Mouse (Mus musculus): ENCODE results near the gene Ptgr1.

Ptgr1 gene

DNA sequence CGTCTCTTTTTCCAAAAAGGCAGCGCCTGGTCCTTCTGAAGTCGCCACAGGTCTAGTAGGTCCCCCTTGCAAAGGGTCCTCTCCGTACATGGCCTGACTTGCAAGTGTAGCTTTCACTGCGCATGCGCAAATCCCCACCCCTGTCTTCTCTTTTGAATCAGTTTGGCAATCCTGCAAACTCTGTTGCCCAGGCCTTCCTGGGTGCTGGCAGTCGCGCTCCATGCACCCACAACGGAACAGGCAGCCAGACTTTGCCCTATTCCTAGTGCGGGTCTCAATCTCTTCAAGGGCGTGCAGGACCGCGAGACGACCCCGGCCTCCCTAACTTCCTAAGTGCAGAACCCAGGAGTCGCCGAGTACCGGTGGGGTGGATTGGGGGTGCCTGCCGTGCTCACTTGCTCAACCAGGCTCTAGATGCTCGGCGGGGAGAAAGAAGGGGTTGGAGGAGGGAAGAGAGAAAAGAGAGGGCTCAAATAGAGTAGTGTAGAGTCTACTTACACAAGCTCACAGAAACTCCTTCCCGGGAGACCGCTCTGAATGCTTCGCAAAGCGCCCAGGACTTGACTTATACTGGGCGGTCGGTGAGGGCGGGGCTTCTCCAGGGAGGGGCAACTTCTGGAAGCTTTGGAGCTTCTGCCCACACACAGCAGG, at the start of gene Ptgr1:
Ptgr1 (minus strand) TSS at position 580 of the 651 bp plus-strand sequence.
- DNase-seq (ENCODE audit: low spot score in 2 of 2) = peak; percentile 69 to 84

DNA sequence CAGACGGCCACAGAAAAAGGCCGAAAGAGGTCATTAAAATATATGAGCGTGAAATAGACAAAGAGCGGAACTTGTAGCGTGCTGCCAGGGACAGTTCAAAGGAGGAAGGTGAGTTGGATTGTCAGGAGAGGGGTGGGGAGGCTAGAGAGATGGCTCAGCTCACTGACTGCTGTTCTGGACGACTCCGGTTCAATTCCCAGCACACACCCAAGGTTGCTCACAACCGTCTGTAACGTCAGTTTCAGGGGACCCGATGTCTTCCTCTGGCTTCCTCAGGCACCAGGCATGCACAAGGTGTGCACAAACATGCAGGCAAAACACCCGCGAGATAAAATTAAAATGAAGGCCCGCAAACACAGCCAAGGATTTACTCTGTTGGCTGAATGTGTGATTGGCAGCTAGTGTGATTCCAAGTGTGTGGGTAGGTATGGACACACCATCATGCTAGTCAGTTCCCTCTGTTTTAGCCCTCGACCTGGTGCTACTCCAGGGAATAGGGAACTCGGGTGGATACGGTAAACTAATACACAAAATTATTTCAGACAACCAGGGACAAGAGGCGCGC, 48.9 kb upstream of the Ptgr1 start:
- DNase-seq (ENCODE audit: low spot score in 2 of 2) = no peak

DNA sequence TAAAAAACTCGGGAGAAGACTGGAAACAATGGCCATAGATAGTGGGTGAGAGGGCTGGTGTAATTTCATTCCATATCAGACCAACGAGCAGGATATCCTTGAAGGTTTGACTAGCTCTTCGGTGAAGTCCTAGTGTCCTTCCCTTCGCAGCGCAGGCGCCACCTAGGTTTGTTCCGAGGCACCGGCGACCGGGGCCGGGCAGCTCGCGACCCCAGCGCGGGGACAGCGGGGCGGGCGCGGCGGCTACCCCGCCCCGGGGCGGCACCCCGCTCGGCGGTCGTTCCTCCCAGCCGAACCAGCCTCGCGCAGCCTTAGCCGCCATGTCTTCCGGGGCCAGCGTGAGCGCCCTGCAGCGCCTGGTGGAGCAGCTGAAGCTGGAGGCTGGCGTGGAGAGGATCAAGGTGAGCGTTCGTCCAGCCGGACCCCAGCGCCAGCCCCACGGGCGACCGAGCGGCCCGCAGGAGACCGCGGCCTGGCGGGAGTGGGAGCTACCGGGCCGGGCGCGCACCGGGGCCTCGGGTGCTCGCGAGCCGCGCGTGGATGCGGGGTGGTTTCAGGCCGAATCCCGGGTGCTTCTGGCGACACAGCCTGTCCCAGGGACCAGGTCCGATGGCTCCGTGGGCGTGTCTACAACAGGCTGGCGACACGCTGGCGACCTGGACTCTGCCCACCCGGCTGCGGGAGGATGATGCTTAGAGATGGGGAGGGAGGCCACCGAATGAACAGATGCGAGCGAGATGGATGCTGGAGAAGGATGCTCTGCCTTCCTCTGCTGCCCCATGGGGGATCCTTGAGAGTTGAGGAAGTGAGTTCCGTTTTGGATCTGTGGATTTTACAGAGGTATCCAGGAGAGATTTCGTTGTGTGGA, 48.2 kb upstream of the Ptgr1 start, which contains the start of gene Gng10:
Gng10 (plus strand) TSS at position 171 of the 868 bp plus-strand sequence.
- DNase-seq (ENCODE audit: low spot score in 2 of 2) = peak; percentile 42 to 57

DNA sequence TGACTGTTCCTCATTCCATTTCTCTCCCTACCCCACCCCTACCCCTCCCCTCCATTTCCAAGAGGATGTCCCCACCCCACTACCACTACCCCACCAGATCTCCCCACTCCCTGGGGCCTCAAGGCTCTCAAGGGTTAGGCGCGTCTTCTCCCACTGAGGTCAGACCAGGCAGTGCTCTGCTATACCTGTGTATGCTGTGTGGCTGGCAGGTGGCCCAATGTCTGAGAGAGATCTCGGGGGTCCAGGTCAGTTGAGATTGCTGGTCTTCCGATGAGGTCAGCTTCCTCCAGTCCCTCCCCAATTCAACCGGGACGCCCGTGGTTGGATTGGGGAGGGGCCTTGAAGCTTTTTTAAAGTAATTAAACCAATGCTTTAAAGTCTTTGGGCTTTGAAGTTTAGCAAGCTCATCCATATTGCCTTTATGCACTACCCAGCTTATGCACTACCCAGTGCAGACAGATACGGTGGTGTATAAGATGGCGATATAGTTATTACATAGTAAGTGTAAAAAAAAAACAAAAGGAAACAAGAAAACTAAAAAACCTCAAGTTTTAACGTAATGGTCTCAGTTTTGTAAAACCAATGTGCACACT, 47.5 kb upstream of the Ptgr1 start:
- no peak for DNase-seq (ENCODE audit: low spot score in 2 of 2)

DNA sequence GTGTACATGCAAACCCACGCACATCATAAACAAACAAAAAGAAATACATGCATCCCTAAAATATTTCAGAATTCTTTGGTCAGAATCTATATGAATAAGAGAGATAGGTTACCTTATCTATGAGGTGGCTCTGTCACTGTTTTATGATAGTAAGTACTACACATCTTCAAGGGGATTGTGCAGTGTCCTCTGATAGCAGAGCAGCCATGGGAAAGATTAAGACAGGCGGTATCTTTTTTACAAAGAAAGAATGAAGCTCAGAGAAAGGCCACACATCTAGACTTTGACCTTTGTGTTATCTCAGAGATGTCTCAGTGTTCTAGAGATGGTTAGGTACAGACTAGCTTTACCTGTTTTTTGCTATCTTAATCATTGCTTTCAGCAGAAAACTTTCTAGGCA, 30.0 kb upstream of the Ptgr1 start:
- no peak for DNase-seq (ENCODE audit: low spot score in 2 of 2)

DNA sequence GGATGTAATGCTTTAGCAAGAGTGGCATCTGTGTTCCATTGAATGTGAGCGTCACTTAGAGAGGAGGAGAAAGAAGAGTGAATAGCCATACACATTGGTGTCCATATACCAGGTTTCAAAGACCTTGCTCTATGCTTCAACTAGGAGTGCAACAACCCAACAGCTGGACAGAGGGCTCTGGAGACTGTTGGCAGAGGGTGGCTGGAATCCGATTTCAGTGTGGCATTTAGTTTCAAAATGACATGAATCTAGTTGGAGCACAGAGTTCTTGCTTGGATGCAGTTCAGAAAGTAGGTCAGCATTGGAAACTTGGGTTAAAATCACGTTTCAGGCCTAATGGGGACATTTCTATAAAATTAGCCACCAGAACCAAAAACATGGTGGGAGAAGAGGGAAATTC, 28.3 kb upstream of the Ptgr1 start:
- no peak for DNase-seq (ENCODE audit: low spot score in 2 of 2)

DNA sequence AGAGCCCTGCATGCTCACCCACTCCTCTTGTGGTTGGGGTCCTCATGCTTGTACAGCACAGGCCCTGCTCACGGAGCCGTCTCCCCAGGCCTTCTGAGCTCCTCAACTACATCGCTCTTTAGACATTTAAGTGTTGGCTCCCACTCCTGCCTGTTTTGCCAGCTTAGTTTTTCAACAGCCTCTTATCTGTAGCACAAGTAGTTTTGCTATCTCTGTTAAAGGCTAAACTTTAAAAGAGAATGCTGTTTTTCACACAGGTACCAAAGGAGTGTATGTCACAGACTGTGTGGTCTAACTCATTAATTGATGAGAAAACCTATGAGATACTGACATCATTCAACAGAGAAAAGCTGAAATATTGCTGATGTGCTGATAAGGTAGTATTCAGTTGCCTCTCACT, 24.5 kb upstream of the Ptgr1 start:
- no peak for DNase-seq (ENCODE audit: low spot score in 2 of 2)

DNA sequence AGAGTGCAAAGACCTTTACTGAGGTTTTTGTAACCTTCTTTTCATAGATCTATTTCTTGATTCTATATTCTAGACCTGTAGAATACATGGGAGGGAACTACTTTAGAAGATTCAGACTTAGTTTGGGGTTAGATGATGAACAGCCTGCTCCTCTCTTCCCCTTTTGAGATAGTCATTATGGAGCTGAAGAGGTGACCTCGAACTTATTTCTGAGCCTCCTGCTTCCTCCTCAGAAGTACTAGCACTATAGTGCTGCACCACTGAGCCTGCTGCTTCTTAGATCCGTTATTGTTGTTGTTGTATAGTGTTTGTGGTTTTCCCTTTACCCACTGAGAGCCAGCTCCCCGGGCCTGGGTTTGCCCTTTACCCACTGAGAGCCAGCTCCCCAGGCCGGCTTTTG, 22.8 kb upstream of the Ptgr1 start:
- DNase-seq (ENCODE audit: low spot score in 2 of 2) = no peak

DNA sequence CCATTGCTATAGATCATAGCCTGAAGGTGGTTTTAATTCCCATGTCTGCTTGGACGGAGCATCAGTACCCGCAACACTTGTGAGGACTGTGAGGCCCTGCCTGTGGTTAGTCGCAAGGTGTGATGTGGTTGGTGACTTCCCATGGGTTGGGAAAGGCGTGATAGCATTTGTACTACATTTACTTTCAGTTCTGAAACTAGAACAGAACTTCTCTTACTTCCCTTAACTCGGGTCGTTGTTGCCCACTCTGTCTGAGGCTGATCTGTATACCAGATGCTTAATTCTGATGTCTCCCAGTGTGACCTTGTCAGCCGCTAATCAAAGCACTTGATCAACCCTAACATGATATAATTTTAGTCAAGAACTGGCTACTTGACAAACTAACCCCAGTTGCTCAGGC, 22.3 kb upstream of the Ptgr1 start:
- no peak for DNase-seq (ENCODE audit: low spot score in 2 of 2)

DNA sequence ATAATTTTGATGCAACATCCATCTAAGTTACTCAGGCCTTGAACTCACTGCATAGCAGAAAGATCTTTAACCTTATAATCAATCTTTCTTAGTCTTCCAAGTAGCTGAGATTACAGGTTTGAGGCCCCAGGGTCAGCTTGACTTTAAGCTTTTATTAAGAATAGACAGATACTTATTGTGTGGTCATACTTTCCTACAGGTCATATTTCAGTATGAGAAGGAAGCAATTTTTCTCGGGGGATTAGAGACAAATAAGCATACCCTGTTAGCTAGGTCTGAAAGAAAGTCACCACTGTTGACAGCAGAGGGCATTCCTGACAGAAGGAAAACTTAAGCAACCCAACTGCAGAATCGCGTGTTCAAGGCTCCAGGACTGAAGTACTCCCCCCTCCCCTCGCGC, 21.1 kb upstream of the Ptgr1 start:
- no peak for DNase-seq (ENCODE audit: low spot score in 2 of 2)

DNA sequence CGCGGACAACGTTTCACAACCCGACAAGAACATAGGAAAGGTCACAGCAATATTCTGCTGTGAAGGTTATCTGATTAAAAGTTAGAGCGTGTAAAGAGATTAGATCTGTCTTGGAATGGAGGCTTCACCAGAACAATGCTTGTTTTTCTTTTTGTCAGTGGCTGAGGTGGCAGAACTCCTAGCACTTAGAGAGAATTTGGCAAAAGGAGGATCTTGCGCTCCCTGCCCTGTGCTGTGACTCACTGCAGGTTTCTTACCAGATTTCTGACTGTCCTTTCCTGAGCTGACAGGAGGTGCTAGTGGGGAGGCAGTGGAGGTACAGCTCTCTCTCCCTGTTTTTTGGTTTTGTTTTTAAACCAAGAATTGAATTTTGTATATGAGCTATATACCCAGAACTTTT, 20.1 kb upstream of the Ptgr1 start:
- DNase-seq (ENCODE audit: low spot score in 2 of 2) = no peak

DNA sequence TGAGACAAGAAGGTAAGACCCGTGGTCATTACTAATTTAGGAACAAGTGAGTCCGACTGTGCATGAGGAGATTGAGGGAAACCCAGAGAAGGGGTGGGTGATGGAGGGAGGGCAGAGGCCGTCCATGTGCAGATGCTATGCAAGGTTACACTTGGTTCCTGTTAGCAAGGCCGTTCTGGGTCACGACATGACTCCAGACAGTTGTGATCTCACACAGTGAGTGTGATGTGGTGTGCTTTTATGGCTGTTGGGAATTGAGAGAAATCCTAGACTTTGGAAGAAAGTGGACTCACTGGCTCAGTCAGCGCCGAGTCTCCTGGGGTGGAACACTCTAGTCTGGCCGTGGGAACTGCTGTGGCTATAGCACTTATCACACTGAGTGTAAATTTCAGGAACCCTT, 19.3 kb upstream of the Ptgr1 start:
- DNase-seq (ENCODE audit: low spot score in 2 of 2) = no peak

DNA sequence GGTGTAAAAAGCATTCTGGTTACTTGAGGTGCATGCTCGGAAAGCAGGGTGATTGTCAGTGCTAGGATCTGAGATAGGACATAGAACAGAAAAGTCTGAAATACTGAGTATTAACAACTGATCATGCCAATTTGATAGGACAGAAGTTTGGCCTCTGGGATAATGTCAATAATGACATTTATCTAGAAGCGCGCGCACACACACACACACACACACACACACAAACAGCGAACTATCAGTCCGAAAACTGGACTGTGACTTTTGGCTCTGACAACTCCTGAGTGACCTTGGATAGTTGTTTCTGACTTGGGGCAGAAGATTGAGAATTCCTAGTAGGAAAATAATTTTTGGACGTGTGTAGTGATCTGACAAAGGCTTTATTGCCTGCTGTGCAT, 16.9 kb upstream of the Ptgr1 start:
- DNase-seq (ENCODE audit: low spot score in 2 of 2) = no peak

DNA sequence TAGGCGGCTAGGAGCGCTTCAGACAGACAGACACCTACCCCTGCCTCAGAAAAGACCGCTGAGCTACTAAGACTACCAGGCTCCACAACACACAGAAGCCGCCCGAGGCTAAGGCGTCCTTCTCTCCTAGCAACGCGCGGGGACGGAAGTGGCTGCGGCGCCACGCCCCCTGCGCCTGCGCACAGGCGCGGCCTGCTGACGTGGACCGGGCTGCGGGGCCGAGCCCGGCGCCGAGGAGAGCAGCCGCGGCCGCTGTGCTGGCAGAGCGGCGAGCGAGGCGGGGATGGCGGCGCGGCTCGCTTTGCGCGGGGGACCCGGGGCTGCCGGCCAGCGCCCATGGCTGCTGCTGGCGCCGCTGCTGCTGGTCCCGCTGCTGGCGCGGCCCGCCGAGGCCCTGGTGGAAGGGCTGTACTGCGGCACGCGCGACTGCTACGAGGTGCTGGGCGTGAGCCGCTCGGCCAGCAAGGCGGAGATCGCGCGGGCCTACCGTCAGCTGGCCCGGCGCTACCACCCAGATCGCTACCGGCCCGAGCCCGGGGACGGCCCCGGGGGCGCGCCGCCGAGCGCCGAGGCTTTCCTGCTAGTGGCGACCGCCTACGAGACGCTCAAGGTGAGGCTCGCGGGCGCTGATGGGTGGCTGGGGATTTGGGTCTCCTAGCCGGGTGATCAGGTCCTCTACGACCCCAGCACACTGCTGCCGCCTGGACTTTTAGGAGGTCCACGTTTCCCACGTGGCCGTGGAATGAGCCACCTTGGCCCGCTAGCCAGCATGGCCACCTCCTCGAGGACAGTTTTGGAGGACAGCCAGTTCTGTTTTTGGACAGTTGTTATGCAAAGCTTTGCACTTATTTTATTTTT, 16.3 kb upstream of the Ptgr1 start, which contains the start of gene Gm20503:
Gm20503 (plus strand) TSS at position 263 of the 858 bp plus-strand sequence.
- DNase-seq (ENCODE audit: low spot score in 2 of 2) = peak; percentile 82 to 90

DNA sequence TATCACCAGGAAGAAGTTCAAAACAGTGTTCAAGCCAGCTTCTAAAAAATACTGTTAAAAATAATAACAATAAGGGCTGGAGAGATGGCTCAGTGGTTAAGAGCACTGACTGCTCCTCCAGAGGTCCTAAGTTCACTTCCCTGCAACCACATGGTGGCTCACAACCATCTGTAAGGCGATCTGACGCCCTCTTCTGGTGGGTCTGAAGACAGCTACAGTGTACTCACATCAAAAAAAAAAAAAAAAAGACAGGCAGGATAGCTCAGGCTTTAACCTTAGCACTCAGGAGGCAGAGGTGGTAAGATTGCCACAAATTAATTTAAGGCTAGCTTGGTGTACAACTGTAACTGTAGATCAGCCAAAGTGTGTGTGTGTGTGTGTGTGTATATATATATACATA, 13.7 kb upstream of the Ptgr1 start:
- no peak for DNase-seq (ENCODE audit: low spot score in 2 of 2)

DNA sequence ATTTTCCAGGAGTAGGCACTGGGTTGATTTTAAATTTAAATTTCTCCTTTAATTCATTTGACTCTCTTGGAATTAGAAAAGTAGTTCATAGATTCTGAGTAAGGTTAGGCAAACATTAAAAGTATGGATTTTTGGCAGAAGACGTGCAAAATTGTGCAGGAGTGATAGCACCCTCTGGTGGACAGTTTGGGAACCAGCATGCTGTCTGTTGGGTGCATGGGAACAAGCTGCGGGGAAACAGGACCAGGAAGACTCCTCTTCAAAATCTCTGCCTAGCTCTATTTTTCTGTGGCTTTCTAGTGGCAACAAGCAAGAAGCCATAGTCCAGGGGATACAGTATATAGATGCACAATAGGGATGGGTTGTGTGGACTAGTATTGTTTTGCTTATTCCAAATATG, 12.8 kb upstream of the Ptgr1 start:
- DNase-seq (ENCODE audit: low spot score in 2 of 2) = peak; percentile 68 to 76

DNA sequence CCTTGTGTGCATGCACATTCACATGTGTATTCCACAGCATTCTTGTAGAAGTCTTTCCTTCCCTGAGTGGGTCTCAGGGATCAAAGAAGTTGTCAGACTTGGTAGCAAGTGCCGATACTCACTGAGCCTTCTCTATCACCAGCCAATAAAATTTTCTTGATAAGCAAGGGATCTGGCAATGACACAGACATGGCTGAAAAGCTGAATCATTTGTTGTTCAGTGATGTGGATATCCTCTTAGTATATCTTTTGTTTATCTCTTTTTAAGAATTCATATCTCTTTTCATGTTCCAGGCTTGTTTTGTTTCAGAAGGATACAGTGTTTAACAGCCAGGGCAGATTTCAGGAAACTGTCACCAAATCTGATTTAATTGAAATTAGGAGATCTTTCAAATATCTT, 11.8 kb upstream of the Ptgr1 start:
- DNase-seq (ENCODE audit: low spot score in 2 of 2) = no peak

DNA sequence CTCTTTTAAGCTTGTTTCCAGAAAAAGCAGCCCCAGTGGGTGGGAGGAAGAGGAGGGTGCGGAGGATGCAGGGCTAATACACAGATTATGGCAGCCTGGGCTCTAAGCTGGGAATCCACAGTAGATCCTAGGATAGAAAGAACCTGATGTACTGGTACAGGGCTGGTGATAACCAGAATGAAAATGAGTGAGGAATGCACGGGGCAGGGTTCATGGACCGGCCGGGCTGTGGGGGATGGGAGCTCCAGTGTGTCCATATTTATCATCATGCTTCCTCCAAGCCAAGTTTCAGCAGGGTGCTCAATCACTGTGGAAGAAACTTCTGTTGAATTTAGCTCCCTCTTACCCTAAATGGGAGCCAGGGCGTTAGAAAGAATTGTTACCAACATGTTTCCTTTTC, 10.2 kb upstream of the Ptgr1 start:
- DNase-seq (ENCODE audit: low spot score in 2 of 2) = no peak

DNA sequence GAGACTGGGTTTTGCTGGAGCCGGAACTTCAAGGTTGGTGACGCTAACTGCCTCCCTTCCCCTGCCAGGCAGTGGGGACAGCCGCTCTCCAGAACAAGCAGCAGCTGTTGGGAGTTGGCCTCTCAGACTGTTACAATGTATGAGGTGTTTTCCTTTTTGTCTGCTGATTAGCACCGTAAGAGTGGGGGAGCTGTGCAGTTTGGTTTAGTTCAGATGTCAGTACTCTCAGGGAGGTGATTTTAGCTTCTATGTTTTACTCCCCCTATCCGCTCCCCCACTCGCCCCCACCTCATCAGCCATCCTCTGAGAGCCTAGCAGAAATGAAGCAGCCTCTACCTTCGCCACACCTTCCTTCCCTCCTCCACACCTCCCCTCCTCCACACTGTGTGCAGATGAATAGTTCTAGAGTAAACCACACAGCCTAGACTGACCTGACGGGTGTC, 8.4 kb upstream of the Ptgr1 start:
- no peak for DNase-seq (ENCODE audit: low spot score in 2 of 2)

DNA sequence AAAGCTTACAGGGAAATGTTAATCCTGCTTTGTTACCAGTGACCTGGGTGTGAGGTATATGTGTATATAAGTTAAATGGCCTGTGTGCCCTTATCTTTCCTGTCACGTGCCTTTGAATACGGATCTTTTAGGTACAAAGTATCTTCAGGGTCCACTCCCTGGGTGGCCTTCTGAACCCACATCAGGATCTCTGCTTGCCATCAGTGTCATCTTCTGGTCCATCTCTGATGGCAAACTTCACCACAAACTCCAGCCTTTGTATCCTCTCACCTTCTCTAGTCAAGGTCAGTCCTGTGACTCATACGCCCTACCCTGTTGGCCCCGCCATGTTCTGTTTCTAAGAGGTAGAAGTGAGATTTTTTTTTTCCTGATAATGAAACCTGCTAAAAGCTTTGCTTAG, 7.8 kb upstream of the Ptgr1 start, which contains the start of gene Dnajc25:
Dnajc25 (plus strand) TSS at position 301 of the 400 bp plus-strand sequence.
- no peak for DNase-seq (ENCODE audit: low spot score in 2 of 2)

DNA sequence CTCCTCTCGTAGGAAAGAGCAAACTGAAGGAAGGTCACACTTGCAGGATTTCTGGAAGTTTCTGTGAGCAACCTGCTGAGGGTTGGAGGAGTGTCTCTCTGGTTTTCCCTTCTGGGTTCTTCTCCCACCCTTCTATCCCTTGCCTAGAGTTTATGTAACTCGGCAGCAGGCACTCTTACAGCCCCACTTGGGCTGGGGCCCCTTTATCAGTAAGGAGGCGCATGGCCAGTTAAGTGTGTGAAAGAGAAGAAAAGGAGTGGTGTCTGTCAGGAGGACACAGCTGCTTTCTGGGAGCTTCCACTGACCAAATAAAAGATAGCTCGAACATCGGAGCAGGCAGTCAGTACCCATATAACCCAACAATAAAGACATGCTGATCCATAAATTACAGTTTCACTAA, 5.3 kb upstream of the Ptgr1 start:
- DNase-seq (ENCODE audit: low spot score in 2 of 2) = no peak
